Mouse (Mus musculus) ovary, postnatal 10 days (tissue): ENCODE measurements around the gene Olfr632.
"Not testable (repeated sequence)": the region's sequence is repeated elsewhere in the genome, so short reads cannot be mapped to it uniquely, and the experiment has no call there.

Experiments
- DNase-seq: peaks from one replicate; pipeline ENCODE4 v3.0.0; 2022; ENCODE audit warnings: low spot score

Gene Olfr632

GRCm38 (mm10) chr7:103934264-103934663 lies at the start of gene Olfr632:
Olfr632 (plus strand) TSS chr7:103934347.
- DNase-seq, result no peak

DNA sequence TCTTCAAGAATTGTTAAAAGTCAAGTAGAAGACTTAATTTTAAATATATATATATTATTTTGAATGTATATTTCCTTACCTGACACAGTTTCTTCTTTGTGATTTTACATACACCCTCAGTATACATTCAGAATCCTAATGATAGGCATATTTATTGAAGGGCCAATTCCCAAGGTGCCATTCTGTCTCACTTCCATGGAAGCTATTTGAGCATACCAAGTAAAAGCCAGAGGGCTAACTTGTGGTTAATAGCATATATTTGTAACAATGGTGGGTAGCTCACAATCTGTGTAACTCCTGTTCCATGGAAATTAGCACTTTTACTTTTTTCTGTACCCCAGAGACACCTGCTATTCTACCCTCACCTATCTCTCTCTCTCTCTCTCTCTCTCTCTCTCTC lies 48.0 kb upstream of the Olfr632 start, which contains the start of gene Olfr66:
Gene Olfr66, minus strand, starts transcription at position 101 of the 400 bp plus-strand sequence.
- no peak for DNase-seq

DNA sequence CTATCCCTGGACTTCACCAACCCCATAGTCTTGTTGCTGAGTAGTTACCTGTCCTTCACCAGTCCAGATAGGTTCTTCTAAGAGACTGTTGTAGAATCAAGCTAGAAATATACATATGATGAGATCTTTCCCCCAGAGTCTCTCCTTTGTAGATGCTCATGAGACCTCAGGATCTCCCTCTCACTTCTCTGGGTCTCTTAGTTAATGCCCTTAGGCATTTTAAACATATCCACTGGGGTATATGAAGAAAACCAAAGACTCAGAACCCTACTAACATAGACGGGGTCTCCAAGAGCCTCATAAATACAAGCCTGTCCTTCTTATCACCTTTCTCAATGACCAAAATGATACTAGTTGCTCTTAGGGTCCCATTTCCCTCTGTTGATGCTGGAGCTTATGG lies 39.8 kb upstream of the Olfr632 start, which contains the start of gene Olfr64:
Gene Olfr64, minus strand, starts transcription at position 101 of the 400 bp plus-strand sequence.
- no peak for DNase-seq

DNA sequence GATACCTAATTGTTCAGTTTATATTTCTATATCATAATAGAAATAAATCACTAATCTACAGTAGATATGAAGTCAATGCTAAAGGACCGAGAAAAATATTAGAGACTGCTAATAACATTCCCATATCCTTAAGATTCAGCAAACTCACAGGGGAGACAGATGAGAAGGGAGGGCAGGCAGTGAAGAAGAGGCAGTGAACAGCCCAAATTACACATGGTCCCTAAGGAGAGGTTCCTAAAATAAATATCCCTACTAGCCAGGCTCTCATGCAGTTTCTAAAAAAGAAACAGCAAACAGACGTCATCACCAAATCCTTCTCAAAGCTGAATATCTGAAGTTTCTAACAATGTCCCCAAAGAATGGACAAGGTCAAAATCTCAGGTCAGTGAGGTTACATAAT lies 31.0 kb upstream of the Olfr632 start, which contains the start of gene Olfr65:
Gene Olfr65, plus strand, starts transcription at position 301 of the 400 bp plus-strand sequence.
- no peak for DNase-seq

DNA sequence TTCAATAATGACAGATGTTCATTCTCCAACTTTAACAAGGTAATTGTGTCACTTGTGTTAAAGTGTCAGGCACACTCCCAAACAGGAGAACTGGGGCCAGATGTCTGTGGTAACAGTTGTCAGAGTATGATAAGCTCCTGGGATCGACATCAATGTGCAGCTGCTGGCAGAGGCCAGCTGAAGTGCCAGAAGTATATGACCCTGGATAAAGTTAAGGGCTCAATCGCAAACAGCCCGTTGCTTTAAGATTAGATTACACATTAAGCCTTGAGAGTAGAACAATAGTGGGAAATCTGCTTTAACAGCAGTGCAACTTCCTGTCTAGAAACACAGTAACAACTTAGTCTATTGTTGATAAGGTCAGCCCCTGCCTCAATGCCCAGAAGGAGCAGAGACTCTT lies 24.1 kb upstream of the Olfr632 start:
- DNase-seq, result no peak

GRCm38 (mm10) chr7:103912969-103913511 lies 21.1 kb upstream of the Olfr632 start:
- no peak for DNase-seq

- no peak for DNase-seq
These were observed 18.8 kb upstream of the Olfr632 start for GRCm38 (mm10) chr7:103915338-103915737.

DNA sequence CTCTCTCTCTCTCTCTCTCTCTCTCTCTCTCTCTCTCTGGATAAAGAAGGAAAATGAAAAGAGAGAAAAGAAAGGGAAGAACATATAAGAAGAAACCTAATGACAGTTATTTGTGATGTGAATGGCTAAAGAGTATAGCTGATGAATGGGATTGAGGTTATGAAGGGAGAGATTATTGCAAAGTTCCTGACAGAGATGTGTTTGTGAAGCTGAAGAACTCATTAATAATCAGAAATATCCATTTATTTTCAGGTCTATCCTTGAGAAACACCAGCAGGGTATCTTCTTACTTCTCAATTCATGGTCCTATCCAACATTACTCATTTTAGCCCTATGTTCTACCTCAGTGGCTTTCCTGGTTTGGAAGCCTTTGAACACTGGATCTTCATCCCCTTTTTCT lies 5.6 kb upstream of the Olfr632 start, which contains the start of gene Olfr631:
Gene Olfr631, plus strand, starts transcription at position 301 of the 400 bp plus-strand sequence.
- no peak for DNase-seq

- DNase-seq, result no peak
These were observed 8.6 kb downstream of the Olfr632 start for GRCm38 (mm10) chr7:103942730-103943129.

GRCm38 (mm10) chr7:103944137-103944536 lies 10.0 kb downstream of the Olfr632 start, which contains the start of gene Olfr633:
Olfr633 (plus strand) TSS chr7:103944437.
- DNase-seq, result no peak

DNA sequence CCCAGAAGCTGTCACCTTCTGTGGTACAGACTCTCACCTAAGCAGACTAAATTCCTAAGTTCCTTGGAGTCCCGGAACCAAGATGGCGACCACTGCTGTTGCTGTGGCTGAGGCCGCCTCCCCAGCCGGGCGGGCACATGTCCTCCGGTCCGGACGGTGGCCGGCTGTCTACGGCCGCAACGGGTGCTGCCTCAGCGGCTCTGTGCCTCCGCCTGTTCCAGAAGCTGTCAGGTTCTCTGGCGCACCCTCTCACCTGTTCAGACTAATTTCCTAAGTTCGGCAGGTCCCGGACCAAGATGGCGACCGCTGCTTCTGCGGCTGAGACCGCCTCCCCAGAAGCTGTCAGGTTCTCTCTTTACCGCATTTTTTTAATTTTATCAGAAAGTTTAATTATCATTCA lies 32.7 kb downstream of the Olfr632 start:
- DNase-seq, result not testable (repeated sequence)

DNA sequence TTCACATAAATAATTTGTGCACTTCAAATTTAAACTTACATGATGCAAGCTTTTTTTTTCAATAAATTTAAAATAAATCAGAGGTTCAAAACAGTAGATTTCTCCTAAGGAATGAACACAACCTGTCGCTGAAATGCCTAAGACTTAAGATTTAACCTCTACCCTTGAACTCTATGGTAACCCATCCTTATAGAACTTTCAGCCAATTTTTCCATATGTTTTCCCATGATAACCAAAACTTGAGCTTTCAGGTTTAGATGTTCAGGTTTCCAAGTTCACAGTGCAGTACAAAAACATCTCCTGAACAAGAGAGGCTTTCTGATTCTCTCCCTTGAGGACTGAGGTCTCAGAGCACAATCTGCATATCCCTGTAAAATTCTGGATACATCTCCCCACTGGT lies 36.7 kb downstream of the Olfr632 start, which contains the start of gene Olfr635:
Gene Olfr635, plus strand, starts transcription at position 301 of the 400 bp plus-strand sequence.
- no peak for DNase-seq

GRCm38 (mm10) chr7:103971782-103972181 lies 37.6 kb downstream of the Olfr632 start:
- DNase-seq, result no peak
